Comparison of ENCODE assay signal across 8 mouse cellular contexts in the genomic region with DNA sequence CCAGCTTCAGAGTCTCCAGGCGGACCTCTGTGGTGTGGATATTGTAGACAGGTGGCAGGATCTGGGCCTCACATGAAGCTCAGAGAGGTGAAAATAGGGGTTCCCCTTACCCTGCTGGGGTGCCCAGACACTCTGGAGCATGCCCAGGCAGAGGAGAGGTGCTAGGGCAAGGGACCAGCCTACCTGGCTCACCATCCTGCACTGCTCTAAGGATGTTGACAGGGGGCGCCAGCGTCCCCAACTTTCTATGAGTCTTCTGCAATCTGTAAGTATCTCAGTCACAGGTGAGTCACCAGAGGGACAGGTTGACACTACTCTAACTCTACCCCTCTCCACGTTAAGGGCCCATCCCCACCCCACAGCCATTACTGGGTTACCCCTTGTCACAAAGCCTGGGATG. TPM values are rescaled to one million over a fixed set of nuclear protein-coding genes. Genes with fewer than 3 reads are reported as not detected.
DNase-seq lines count a peak whose midpoint lies in the region; ATAC-seq and TF ChIP-seq lines count a peak whose summit lies in the region.

No protein-coding gene starts in this region.

- H3K9ac ChIP-seq in embryonic facial prominence, embryonic 11.5 days (replicated peaks; ENCODE audit: low read length) = no peak overlapping the region

- H3K27me3 ChIP-seq in embryonic facial prominence, embryonic 11.5 days (ENCODE audit: control insufficient read depth, insufficient read depth, low read length) = no peaks in the 10 kb centered on the region
- H3K27me3 ChIP-seq in small intestine, adult 2 months (ENCODE audit: control insufficient read depth, insufficient read depth, low read length) = 0 out of 2 replicates have a peak, but pooled peaks cover 6% of the 10 kb centered on the region

- peak; percentile 40 to 43 for DNase-seq in adrenal gland, postnatal 36 days
- DNase-seq in adrenal gland, adult 8-10 months = no peak
- peak; percentile 44 to 48 for DNase-seq in left cerebral cortex, adult 18-20 months (ENCODE audit: low spot score in 2 of 2)
- no peak for DNase-seq in left cerebral cortex, postnatal 14 days (ENCODE audit: low spot score in 2 of 2)
- peak; percentile 28 for DNase-seq in embryonic facial prominence, embryonic 11.5 days (ENCODE audit: low spot score)
- no peak for DNase-seq in right cerebral cortex, postnatal 4 days
- DNase-seq in right cerebral cortex, postnatal 25 days = no peak

- no peaks in the 10 kb centered on the region for H3K36me3 ChIP-seq in embryonic facial prominence, embryonic 11.5 days (replicated peaks; ENCODE audit: control insufficient read depth, insufficient read depth, low read depth, low read length)
- H3K36me3 ChIP-seq in small intestine, adult 2 months (ENCODE audit: control insufficient read depth, insufficient read depth, low read length) = no peaks in the 10 kb centered on the region

- ATAC-seq in embryonic facial prominence, embryonic 11.5 days (replicated peaks; ENCODE audit: insufficient number of reproducible peaks, low FRiP score, low TSS enrichment, low read depth) = no peak

- TF ChIP-seq CTCF in small intestine, adult 2 months (IDR thresholded peaks at IDR 0.05; ENCODE audit: extremely low read depth, insufficient read length, insufficient replicate concordance, low read depth, low read length) = peak; percentile 49; the same call in 1 of the 2 replicates

- intact Hi-C loops in left cerebral cortex, postnatal 14 days (cut with DNase I) = no loop called here

- TF ChIP-seq POLR2A in small intestine, adult 2 months (IDR thresholded peaks at IDR 0.05; ENCODE audit: low read depth, low read length) = no peak

- no peak overlapping the region for H3K4me3 ChIP-seq in embryonic facial prominence, embryonic 11.5 days (ENCODE audit: low read depth, low read length)
- H3K4me3 ChIP-seq in small intestine, adult 2 months (ENCODE audit: low read depth, low read length) = no peak overlapping the region

- H3K27ac ChIP-seq in embryonic facial prominence, embryonic 11.5 days (replicated peaks; ENCODE audit: low read depth, low read length) = no peak overlapping the region
- H3K27ac ChIP-seq in small intestine, adult 2 months (ENCODE audit: insufficient read depth, low read depth, low read length) = no peak overlapping the region

- no peaks in the 10 kb centered on the region; the same call in 1 of the 2 replicates for H3K4me1 ChIP-seq in embryonic facial prominence, embryonic 11.5 days (ENCODE audit: control insufficient read depth, insufficient read depth, low read length)
- H3K4me1 ChIP-seq in small intestine, adult 2 months (ENCODE audit: control insufficient read depth, insufficient read depth, insufficient read length, low read length) = peaks cover 14% of the 10 kb centered on the region

- H3K9me3 ChIP-seq in embryonic facial prominence, embryonic 11.5 days (replicated peaks; ENCODE audit: control insufficient read depth, low read length) = no peaks in the 10 kb centered on the region

- H3K4me2 ChIP-seq in embryonic facial prominence, embryonic 11.5 days (ENCODE audit: low read depth, low read length) = no peak overlapping the region

- 19% methylated on average over 4 of the region's 4 CpGs for WGBS in embryonic facial prominence, embryonic 11.5 days
- WGBS in small intestine, adult 2 months = 25% methylated on average over 4 of the region's 4 CpGs

RNA-seq across cellular contexts. Expression of gene Nudt14, which starts 5.4 kb away (rescaled TPM):
- total RNA-seq in adrenal gland, postnatal 36 days (2021) = 10 to 100 TPM; 26.5 to 34.7 TPM
- 10 to 100 TPM; 29.3 to 45.0 (median 36.1) TPM for total RNA-seq in adrenal gland, adult 8-10 months (2022)
- 10 to 100 TPM; 10.4 to 12.2 TPM for total RNA-seq in left cerebral cortex, adult 18-20 months (2021)
- total RNA-seq in left cerebral cortex, postnatal 14 days (2021) = 10 to 100 TPM in 1 of 2 experiments, 1 to 10 TPM in 1; 9.5 to 11.0 TPM
- polyA plus RNA-seq in embryonic facial prominence, embryonic 11.5 days (2014; fragmentation: Nextera tagmentation; extraction: Ambion mirVana) = 75.8 and 83.4 TPM in 2 replicates
- 40.8 and 42.4 TPM in 2 replicates for polyA plus RNA-seq in small intestine, adult 2 months (2012; rRNA removed)

RNA-seq across cellular contexts. Expression of gene Jag2, which starts 17.7 kb away (rescaled TPM):
- 1 to 10 TPM; 4.3 to 6.5 TPM for total RNA-seq in adrenal gland, postnatal 36 days (2021)
- total RNA-seq in adrenal gland, adult 8-10 months (2022) = 10 to 100 TPM in 1 of 4 experiments, 1 to 10 TPM in 3; 3.7 to 10.1 (median 6.6) TPM
- 10 to 100 TPM; 53.4 to 58.9 TPM for total RNA-seq in left cerebral cortex, adult 18-20 months (2021)
- total RNA-seq in left cerebral cortex, postnatal 14 days (2021) = 10 to 100 TPM; 60.2 to 61.2 TPM
- 3.5 and 5.7 TPM in 2 replicates for polyA plus RNA-seq in embryonic facial prominence, embryonic 11.5 days (2014; fragmentation: Nextera tagmentation; extraction: Ambion mirVana)
- polyA plus RNA-seq in small intestine, adult 2 months (2012; rRNA removed) = 6.2 and 9.1 TPM in 2 replicates

RNA-seq across cellular contexts. Expression of gene Btbd6, which starts 29.0 kb away (rescaled TPM):
- total RNA-seq in adrenal gland, postnatal 36 days (2021) = 10 to 100 TPM; 15.5 to 23.7 TPM
- total RNA-seq in adrenal gland, adult 8-10 months (2022) = 10 to 100 TPM; 21.5 to 30.9 (median 24.2) TPM
- 10 to 100 TPM; 67.9 to 68.5 TPM for total RNA-seq in left cerebral cortex, adult 18-20 months (2021)
- 10 to 100 TPM; 54.4 to 55.9 TPM for total RNA-seq in left cerebral cortex, postnatal 14 days (2021)
- 19.0 and 19.7 TPM in 2 replicates for polyA plus RNA-seq in embryonic facial prominence, embryonic 11.5 days (2014; fragmentation: Nextera tagmentation; extraction: Ambion mirVana)
- 116 and 206 TPM in 2 replicates for polyA plus RNA-seq in small intestine, adult 2 months (2012; rRNA removed)

RNA-seq across cellular contexts. Expression of gene Brf1, which starts 53.2 kb away (rescaled TPM):
- total RNA-seq in adrenal gland, postnatal 36 days (2021) = 10 to 100 TPM; 42.9 to 49.6 TPM
- 10 to 100 TPM; 49.6 to 86.9 (median 68.3) TPM for total RNA-seq in adrenal gland, adult 8-10 months (2022)
- total RNA-seq in left cerebral cortex, adult 18-20 months (2021) = 10 to 100 TPM; 45.0 to 47.0 TPM
- total RNA-seq in left cerebral cortex, postnatal 14 days (2021) = 10 to 100 TPM; 49.0 to 51.1 TPM
- 48.5 and 50.8 TPM in 2 replicates for polyA plus RNA-seq in embryonic facial prominence, embryonic 11.5 days (2014; fragmentation: Nextera tagmentation; extraction: Ambion mirVana)
- polyA plus RNA-seq in small intestine, adult 2 months (2012; rRNA removed) = 43.7 and 95.6 TPM in 2 replicates

Comparison
In these comparisons a context has a peak if more than half of its experiments do, and no peak if none do; other contexts are left out.
1. DNase-seq: peak in adrenal gland, postnatal 36 days (2 of 2), left cerebral cortex, adult 18-20 months (2 of 2) and embryonic facial prominence, embryonic 11.5 days (single experiment); none in adrenal gland, adult 8-10 months (single experiment), left cerebral cortex, postnatal 14 days (0 of 2), right cerebral cortex, postnatal 4 days (single experiment) and right cerebral cortex, postnatal 25 days (single experiment).
2. RNA of gene Jag2, which starts 17.7 kb away (total RNA-seq): 60.2 to 61.2 TPM in left cerebral cortex, postnatal 14 days and 53.4 to 58.9 TPM in left cerebral cortex, adult 18-20 months; 3.7 to 10.1 TPM in adrenal gland, adult 8-10 months and 4.3 to 6.5 TPM in adrenal gland, postnatal 36 days; every median in the first group is over 4 times any median in the second.